Mouse (Mus musculus): ENCODE results near the gene Sf3b5. TPM values are rescaled to one million over a fixed set of nuclear protein-coding genes. Genes with fewer than 3 reads are reported as not detected.

Gene Sf3b5
- polyA plus RNA-seq, 1 experiment from 2014 or later: 47.4 TPM

GRCm38 (mm10) chr10:12986943-12987342, 18.2 kb upstream of the Sf3b5 start:
- Histone ChIP-seq H3K9ac (replicated peaks; ENCODE audit: low read depth, low read length) (no peak overlapping the region), H3K9me3 (ENCODE audit: control insufficient read depth, low read depth, low read length) (no peaks in the 10 kb centered on the region), H3K27ac (ENCODE audit: low read length) (no peak overlapping the region), H3K4me3 (ENCODE audit: low read depth, low read length) (no peak overlapping the region), H3K27me3 (ENCODE audit: control insufficient read depth, insufficient read depth, low read length) (no peaks in the 10 kb centered on the region), H3K36me3 (ENCODE audit: control insufficient read depth, insufficient read depth, low read length) (no peaks in the 10 kb centered on the region), H3K4me2 (replicated peaks; ENCODE audit: low read depth, low read length) (no peak overlapping the region), H3K4me1 (ENCODE audit: control insufficient read depth, insufficient read depth, low read length) (no peaks in the 10 kb centered on the region)
- WGBS: 45% methylated on average over 4 of the region's 4 CpGs
- ATAC-seq (ENCODE audit: insufficient number of reproducible peaks, insufficient read depth, low FRiP score, low read depth): no peak

GRCm38 (mm10) chr10:12991953-12992352, 13.2 kb upstream of the Sf3b5 start:
- Histone ChIP-seq H3K9me3 (ENCODE audit: control insufficient read depth, low read depth, low read length) (no peaks in the 10 kb centered on the region), H3K4me3 (ENCODE audit: low read depth, low read length) (no peak overlapping the region)
- WGBS: 92% methylated on average over 5 of the region's 5 CpGs

GRCm38 (mm10) chr10:12993411-12994039, 11.6 kb upstream of the Sf3b5 start:
- H3K36me3 ChIP-seq (ENCODE audit: control insufficient read depth, insufficient read depth, low read length): no peaks in the 10 kb centered on the region
- H3K9me3 ChIP-seq (ENCODE audit: control insufficient read depth, low read depth, low read length): no peaks in the 10 kb centered on the region
- no peaks in the 10 kb centered on the region for H3K27me3 ChIP-seq (ENCODE audit: control insufficient read depth, insufficient read depth, low read length)
- H3K4me1 ChIP-seq (ENCODE audit: control insufficient read depth, insufficient read depth, low read length): no peaks in the 10 kb centered on the region
- H3K27ac ChIP-seq (ENCODE audit: low read length): no peak overlapping the region
- H3K4me3 ChIP-seq (ENCODE audit: low read depth, low read length): no peak overlapping the region
- WGBS: 87% methylated on average over 25 of the region's 25 CpGs
- no peak overlapping the region for H3K4me2 ChIP-seq (replicated peaks; ENCODE audit: low read depth, low read length)
- H3K9ac ChIP-seq (replicated peaks; ENCODE audit: low read depth, low read length): no peak overlapping the region
- no peak for ATAC-seq (ENCODE audit: insufficient number of reproducible peaks, insufficient read depth, low FRiP score, low read depth)

More at GRCm38 (mm10) chr10:12991953-12992352, 13.2 kb upstream of the Sf3b5 start:
- Histone ChIP-seq H3K4me2 (replicated peaks; ENCODE audit: low read depth, low read length) (no peak overlapping the region), H3K4me1 (ENCODE audit: control insufficient read depth, insufficient read depth, low read length) (no peaks in the 10 kb centered on the region), H3K36me3 (ENCODE audit: control insufficient read depth, insufficient read depth, low read length) (no peaks in the 10 kb centered on the region), H3K9ac (replicated peaks; ENCODE audit: low read depth, low read length) (no peak overlapping the region), H3K27me3 (ENCODE audit: control insufficient read depth, insufficient read depth, low read length) (no peaks in the 10 kb centered on the region), H3K27ac (ENCODE audit: low read length) (no peak overlapping the region)
- ATAC-seq (ENCODE audit: insufficient number of reproducible peaks, insufficient read depth, low FRiP score, low read depth): no peak

GRCm38 (mm10) chr10:12996736-12997477, 8.2 kb upstream of the Sf3b5 start:
- H3K4me1 ChIP-seq (ENCODE audit: control insufficient read depth, insufficient read depth, low read length): no peaks in the 10 kb centered on the region
- H3K27me3 ChIP-seq (ENCODE audit: control insufficient read depth, insufficient read depth, low read length): no peaks in the 10 kb centered on the region
- ATAC-seq (ENCODE audit: insufficient number of reproducible peaks, insufficient read depth, low FRiP score, low read depth): peak; percentile 67; the same call in 1 of the 2 replicates
- no peaks in the 10 kb centered on the region for H3K9me3 ChIP-seq (ENCODE audit: control insufficient read depth, low read depth, low read length)
- H3K9ac ChIP-seq (replicated peaks; ENCODE audit: low read depth, low read length): no peak overlapping the region
- H3K27ac ChIP-seq (ENCODE audit: low read length): no peak overlapping the region
- no peaks in the 10 kb centered on the region for H3K36me3 ChIP-seq (ENCODE audit: control insufficient read depth, insufficient read depth, low read length)
- 0 out of 2 replicates have a peak overlapping the region, but pooled peaks have one; percentile 3 for H3K4me2 ChIP-seq (replicated peaks; ENCODE audit: low read depth, low read length)
- 45% methylated on average over 17 of the region's 17 CpGs for WGBS
- H3K4me3 ChIP-seq (ENCODE audit: low read depth, low read length): no peak overlapping the region

GRCm38 (mm10) chr10:13007876-13008736, 3.0 kb downstream of the Sf3b5 start:
- no peaks in the 10 kb centered on the region for H3K27me3 ChIP-seq (ENCODE audit: control insufficient read depth, insufficient read depth, low read length)
- peak overlapping the region; percentile 76 for H3K27ac ChIP-seq (ENCODE audit: low read length)
- WGBS: 4% methylated on average over 52 of the region's 52 CpGs
- ATAC-seq (ENCODE audit: insufficient number of reproducible peaks, insufficient read depth, low FRiP score, low read depth): peak; percentile 98
- H3K4me3 ChIP-seq (ENCODE audit: low read depth, low read length): peak overlapping the region; percentile 89
- H3K9ac ChIP-seq (replicated peaks; ENCODE audit: low read depth, low read length): peak overlapping the region; percentile 69
- H3K4me1 ChIP-seq (ENCODE audit: control insufficient read depth, insufficient read depth, low read length): peaks cover 13% of the 10 kb centered on the region
- no peaks in the 10 kb centered on the region; the same call in 1 of the 2 replicates for H3K36me3 ChIP-seq (ENCODE audit: control insufficient read depth, insufficient read depth, low read length)
- H3K4me2 ChIP-seq (replicated peaks; ENCODE audit: low read depth, low read length): peak overlapping the region; percentile 83
- no peaks in the 10 kb centered on the region for H3K9me3 ChIP-seq (ENCODE audit: control insufficient read depth, low read depth, low read length)

- Histone ChIP-seq H3K27ac (ENCODE audit: low read length) (peak overlapping the region; percentile 76; the same call in 1 of the 2 replicates), H3K4me3 (ENCODE audit: low read depth, low read length) (peak overlapping the region; percentile 89), H3K27me3 (ENCODE audit: control insufficient read depth, insufficient read depth, low read length) (no peaks in the 10 kb centered on the region), H3K4me1 (ENCODE audit: control insufficient read depth, insufficient read depth, low read length) (peaks cover 13% of the 10 kb centered on the region), H3K9me3 (ENCODE audit: control insufficient read depth, low read depth, low read length) (no peaks in the 10 kb centered on the region), H3K4me2 (replicated peaks; ENCODE audit: low read depth, low read length) (peak overlapping the region; percentile 83), H3K36me3 (ENCODE audit: control insufficient read depth, insufficient read depth, low read length) (no peaks in the 10 kb centered on the region; the same call in 1 of the 2 replicates), H3K9ac (replicated peaks; ENCODE audit: low read depth, low read length) (peak overlapping the region; percentile 69)
- WGBS: under 1% methylated on average over 29 of the region's 29 CpGs
- ATAC-seq (ENCODE audit: insufficient number of reproducible peaks, insufficient read depth, low FRiP score, low read depth): peak; percentile 9; the same call in 1 of the 2 replicates
Measured at GRCm38 (mm10) chr10:13008737-13009121, 3.6 kb downstream of the Sf3b5 start.

- Histone ChIP-seq H3K4me2 (replicated peaks; ENCODE audit: low read depth, low read length) (no peak overlapping the region), H3K9ac (replicated peaks; ENCODE audit: low read depth, low read length) (no peak overlapping the region), H3K27ac (ENCODE audit: low read length) (no peak overlapping the region), H3K9me3 (ENCODE audit: control insufficient read depth, low read depth, low read length) (no peaks in the 10 kb centered on the region), H3K36me3 (ENCODE audit: control insufficient read depth, insufficient read depth, low read length) (no peaks in the 10 kb centered on the region; the same call in 1 of the 2 replicates), H3K27me3 (ENCODE audit: control insufficient read depth, insufficient read depth, low read length) (no peaks in the 10 kb centered on the region), H3K4me3 (ENCODE audit: low read depth, low read length) (no peak overlapping the region), H3K4me1 (ENCODE audit: control insufficient read depth, insufficient read depth, low read length) (peaks cover 13% of the 10 kb centered on the region)
- ATAC-seq (ENCODE audit: insufficient number of reproducible peaks, insufficient read depth, low FRiP score, low read depth): no peak
- WGBS: 74% methylated on average over 7 of the region's 7 CpGs
Measured at GRCm38 (mm10) chr10:13014026-13014425, 8.9 kb downstream of the Sf3b5 start.

GRCm38 (mm10) chr10:13016573-13016972, 11.4 kb downstream of the Sf3b5 start:
- Histone ChIP-seq H3K4me2 (replicated peaks; ENCODE audit: low read depth, low read length) (no peak overlapping the region), H3K4me1 (ENCODE audit: control insufficient read depth, insufficient read depth, low read length) (no peaks in the 10 kb centered on the region), H3K36me3 (ENCODE audit: control insufficient read depth, insufficient read depth, low read length) (no peaks in the 10 kb centered on the region; the same call in 1 of the 2 replicates), H3K9me3 (ENCODE audit: control insufficient read depth, low read depth, low read length) (no peaks in the 10 kb centered on the region), H3K27me3 (ENCODE audit: control insufficient read depth, insufficient read depth, low read length) (no peaks in the 10 kb centered on the region), H3K4me3 (ENCODE audit: low read depth, low read length) (no peak overlapping the region), H3K9ac (replicated peaks; ENCODE audit: low read depth, low read length) (no peak overlapping the region), H3K27ac (ENCODE audit: low read length) (peak overlapping the region; percentile 44; the same call in 1 of the 2 replicates)
- 21% methylated on average over 4 of the region's 4 CpGs for WGBS
- no peak for ATAC-seq (ENCODE audit: insufficient number of reproducible peaks, insufficient read depth, low FRiP score, low read depth)

Measured in stomach, embryonic 14.5 days (tissue).